Mouse (Mus musculus) neutrophil, adult 65 days (primary cell): Measurements from ENCODE around the gene Det1. TPM values are rescaled to one million over a fixed set of nuclear protein-coding genes. Genes with fewer than 3 reads are reported as not detected.

Experiments used
- total RNA-seq: library from RNA; stranded (reverse); gene quantifications from 2 replicates; pipeline ENCODE4 v1.2.4, GENCODE M21; 2023

Det1 gene
- 3.6 and 3.7 TPM in 2 replicates for total RNA-seq

DNA sequence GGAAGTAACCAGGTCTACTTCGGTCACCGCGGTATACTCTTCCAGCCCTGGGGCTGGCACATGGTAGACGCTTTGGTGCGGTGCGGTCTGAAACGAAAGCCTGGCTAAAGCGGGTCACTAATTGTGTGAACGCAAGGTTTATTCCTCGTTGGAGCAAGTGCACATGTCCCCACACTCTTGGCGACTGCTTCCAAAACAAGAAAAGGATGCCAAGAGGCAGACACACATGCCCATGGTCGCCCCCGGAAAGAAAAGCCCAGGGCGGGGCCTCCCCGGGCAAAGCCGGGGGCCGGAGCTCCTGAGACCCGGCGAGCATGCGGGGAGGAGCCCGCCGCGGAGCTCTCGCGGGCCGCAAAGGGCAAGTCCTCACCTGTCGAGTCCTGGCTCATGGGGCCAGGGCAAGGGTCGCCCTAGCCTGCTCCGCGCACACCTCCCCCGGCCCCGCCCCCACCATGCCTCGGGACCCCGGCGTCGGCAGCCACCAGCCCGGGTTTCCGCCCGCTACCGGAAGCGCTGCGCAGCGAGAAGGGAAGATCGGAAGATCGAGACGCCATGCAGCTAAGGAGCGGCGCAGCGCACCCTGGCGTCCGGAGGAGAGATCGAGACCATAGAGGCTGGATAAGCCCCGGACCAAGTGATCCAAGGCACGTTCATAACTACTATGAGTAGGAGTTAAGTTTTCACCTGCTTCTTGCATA is at the start of gene Det1:
TSS of gene Det1 (minus strand) at position 527 of the 698 bp plus-strand sequence.

DNA sequence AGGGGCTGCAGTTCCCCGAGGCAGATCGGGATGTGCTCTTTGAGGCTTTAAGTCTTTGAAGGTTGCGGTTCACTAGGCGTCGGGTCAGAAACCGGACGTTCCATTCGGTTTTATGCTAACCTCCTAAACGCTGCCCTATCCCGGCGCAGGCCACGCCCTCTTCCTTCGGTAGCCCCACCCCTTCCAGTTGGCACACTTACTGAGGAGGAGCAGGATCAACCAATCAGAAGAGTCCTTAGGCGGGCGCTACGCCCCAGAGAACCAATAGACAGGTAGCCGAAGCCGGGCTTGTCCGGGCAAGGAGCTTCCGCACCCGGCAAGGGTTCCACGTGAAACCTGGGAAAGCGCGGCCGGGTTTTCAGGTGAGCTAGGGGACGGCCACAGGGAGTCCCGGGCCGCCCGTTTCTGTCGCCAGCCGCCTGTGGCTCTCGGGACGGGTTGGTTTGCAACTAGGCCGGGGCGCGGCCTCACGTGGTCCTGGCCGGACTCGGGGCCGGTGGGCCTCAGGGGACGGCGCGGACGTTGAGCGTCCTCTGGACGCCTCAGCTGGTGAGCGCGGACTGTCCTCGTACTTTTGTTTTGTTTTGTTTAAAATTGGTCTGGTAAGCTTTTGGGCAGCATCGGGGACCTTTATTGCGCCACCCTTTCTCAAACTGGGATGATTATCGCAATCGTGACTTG is 48.7 kb upstream of the Det1 start, which contains the start of gene Aen:
TSS of gene Aen (plus strand) at position 202 of the 681 bp plus-strand sequence.

GRCm38 (mm10) chr7:78782639-78783581 is 64.2 kb downstream of the Det1 start, which contains the start of the genes Mrps11 and Mrpl46:
Gene Mrps11, plus strand, starts transcription at chr7:78783119.
Gene Mrpl46, minus strand, starts transcription at chr7:78783531.

Other genes starting within 250 kb of the Det1 start
- 0.11 TPM in 1 of 2 replicates, not detected in the other for gene Ntrk3, start 109.3 kb downstream of the Det1 start, total RNA-seq
- 14.7 and 19.3 TPM in 2 replicates for gene Mrps11, start 64.1 kb downstream of the Det1 start, total RNA-seq
- 11.3 and 12.7 TPM in 2 replicates for gene Mrpl46, start 63.7 kb downstream of the Det1 start, total RNA-seq
- gene Aen, start 48.6 kb upstream of the Det1 start, total RNA-seq, result 5.3 and 7.4 TPM in 2 replicates
- gene Isg20, start 66.2 kb upstream of the Det1 start, total RNA-seq, result 35.0 and 43.3 TPM in 2 replicates
- not detected in 2 replicates for gene Acan, start 206.2 kb upstream of the Det1 start, total RNA-seq